Mouse (Mus musculus) CD4-positive, CD25-positive, alpha-beta regulatory T cell (primary cell): ENCODE results near the gene Hspa1a. TPM values are rescaled to one million over a fixed set of nuclear protein-coding genes. Genes with fewer than 3 reads are reported as not detected.

Source experiments
- polyA plus RNA-seq: library from polyadenylated mRNA; unstranded; fragments of 100-300 nt; shearing (Covaris generic); gene quantifications from one replicate; pipeline ENCODE4 v1.2.1, GENCODE M21; 2017

Gene Hspa1a
- 2.8 TPM for polyA plus RNA-seq

DNA sequence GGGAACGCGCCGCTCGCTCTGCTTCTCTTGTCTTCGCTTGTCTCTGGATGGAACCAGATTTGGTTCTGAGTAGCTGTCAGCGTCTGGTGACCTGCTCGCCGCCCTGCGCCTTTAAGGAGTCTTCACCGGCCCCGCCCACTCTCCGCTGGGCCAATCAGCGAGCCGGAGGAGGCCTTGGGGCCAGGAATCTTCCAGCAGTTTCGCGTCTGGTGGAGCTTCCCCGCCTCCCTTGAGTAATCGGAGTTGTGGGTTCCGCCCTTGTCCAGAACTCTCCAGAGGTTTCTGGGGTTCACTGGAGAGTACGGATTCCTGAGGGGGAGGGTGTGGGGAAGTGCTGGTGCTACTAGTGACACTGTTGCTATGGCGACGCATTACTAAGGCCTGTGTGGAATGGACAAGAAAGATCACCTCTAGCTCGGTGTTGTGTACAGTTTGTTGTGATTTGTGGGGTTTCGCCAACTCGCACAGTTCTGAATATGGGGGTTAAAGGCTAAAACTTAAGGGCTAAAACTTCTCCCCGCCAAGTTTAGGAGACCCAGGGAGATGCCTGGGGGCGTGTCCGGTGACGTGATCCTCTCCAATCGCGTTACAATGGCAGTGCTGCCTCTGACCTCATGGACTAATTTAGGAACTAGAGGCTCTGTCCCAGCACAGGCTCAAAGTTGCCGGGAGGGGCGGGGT is at the start of gene Hspa1a, which contains the start of gene Hspa1l:
Gene Hspa1a (minus strand): TSS at position 88 of the 681 bp plus-strand sequence.
Gene Hspa1l (plus strand): TSS at position 635 of the 681 bp plus-strand sequence.

DNA sequence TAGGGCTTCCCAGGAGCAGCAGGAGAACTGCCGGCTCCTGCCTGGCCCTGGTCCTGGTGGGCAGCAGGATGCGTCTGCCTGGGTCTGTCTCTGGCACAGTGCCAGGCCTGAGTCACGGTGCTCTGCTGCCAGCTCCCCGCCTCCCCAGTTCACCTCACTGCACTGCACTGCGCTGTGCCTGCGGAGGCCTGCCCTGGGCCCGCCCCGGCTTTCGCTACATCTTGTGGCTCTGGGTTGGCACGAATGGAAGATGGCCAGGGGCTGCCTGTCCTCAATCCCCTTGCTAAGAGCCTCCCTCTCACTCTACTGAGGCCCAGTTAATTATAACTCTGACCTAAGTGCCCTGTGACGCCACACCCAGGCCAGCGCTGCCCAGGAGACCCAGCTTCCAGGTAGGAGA is 44.4 kb upstream of the Hspa1a start, which contains the start of gene Vwa7:
Gene Vwa7 (plus strand): TSS at position 204 of the 400 bp plus-strand sequence.

DNA sequence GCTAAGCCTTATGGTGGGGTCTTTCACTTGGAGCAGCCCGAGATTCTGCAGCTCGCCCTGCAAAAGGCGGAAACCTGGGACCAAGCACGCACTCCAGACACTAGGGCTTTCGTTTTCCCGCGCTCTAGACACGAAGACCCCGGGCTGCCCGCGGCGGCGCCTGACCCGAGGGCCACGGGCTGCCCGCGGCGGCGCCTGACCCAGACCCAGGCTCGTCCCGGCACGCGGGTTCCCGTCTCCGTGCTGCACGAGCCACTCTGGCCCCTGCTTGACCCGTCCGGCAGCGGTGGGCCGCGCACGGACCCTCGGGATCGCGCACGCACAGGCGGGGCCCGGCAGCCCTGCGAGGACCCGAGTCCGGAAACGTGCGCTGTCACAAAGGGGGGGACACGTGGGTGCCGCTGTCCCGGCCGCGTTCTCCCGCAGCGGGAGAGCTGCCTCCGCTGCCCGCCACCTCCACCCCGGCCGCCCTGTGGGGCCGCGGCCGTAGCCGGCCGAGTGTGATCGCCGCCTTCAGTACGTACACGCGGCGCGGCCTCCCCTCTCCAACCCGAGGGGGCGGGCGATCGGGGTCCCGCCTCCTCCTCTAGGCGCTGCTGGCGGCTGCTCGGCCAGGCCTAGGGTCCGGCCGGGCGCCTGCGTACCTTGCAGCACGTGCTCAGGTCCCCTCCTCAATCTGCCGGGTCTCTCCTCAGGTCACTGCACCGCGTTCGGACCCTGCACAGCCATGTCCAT is 28.9 kb upstream of the Hspa1a start, which contains the start of gene Vars:
Gene Vars (plus strand): TSS at position 271 of the 735 bp plus-strand sequence.

GRCm38 (mm10) chr17:34981690-34982180 is 9.8 kb upstream of the Hspa1a start, which contains the start of gene Lsm2:
Gene Lsm2, plus strand, starts transcription at chr17:34981862.

DNA sequence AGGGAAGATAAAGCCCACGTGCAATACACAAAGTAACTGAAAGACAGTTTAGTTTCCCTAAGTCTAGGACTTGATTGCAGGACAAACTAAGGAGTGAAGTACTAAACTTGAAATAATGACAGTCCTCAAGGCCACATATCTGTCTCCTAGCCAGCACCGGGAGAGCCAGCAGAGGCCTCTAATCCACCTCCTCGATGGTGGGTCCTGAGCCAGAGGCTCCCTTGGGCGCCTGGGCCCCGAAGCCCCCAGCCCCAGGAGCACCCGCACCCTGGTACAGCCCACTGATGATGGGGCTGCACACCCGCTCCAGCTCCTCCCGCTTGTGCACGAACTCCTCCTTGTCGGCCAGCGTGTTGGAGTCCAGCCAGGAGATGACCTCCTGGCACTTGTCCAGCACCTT is 2.1 kb downstream of the Hspa1a start, which contains the start of gene Gm20481:
Gene Gm20481 (plus strand): TSS at position 91 of the 400 bp plus-strand sequence.

GRCm38 (mm10) chr17:34959130-34959778 is 12.7 kb downstream of the Hspa1a start, which contains the start of gene Hspa1b:
Gene Hspa1b, minus strand, starts transcription at chr17:34959238.

GRCm38 (mm10) chr17:34931061-34931734 is 40.8 kb downstream of the Hspa1a start, which contains the start of gene Neu1:
Gene Neu1, plus strand, starts transcription at chr17:34931253.

Other genes with a start within 250 kb of the Hspa1a start
- not detected for gene C4b, start 228.3 kb downstream of the Hspa1a start, polyA plus RNA-seq
- not detected for gene Cyp21a1, start 167.6 kb downstream of the Hspa1a start, polyA plus RNA-seq
- 31.8 TPM for gene Stk19, start 135.2 kb downstream of the Hspa1a start, polyA plus RNA-seq
- 78.8 TPM for gene Dxo, start 135.1 kb downstream of the Hspa1a start, polyA plus RNA-seq
- gene Skiv2l, start 121.9 kb downstream of the Hspa1a start, polyA plus RNA-seq: 126 TPM
- 47.9 TPM for gene Nelfe, start 121.8 kb downstream of the Hspa1a start, polyA plus RNA-seq
- 0.91 TPM for gene Cfb, start 109.6 kb downstream of the Hspa1a start, polyA plus RNA-seq
- 0.36 TPM for gene Zbtb12, start 92.7 kb downstream of the Hspa1a start, polyA plus RNA-seq
- gene Gm20547, start 90.1 kb downstream of the Hspa1a start, polyA plus RNA-seq: 0.07 TPM
- 2.6 TPM for gene C2, start 73.9 kb downstream of the Hspa1a start, polyA plus RNA-seq
- gene Ehmt2, start 73.7 kb downstream of the Hspa1a start, polyA plus RNA-seq: 69.4 TPM
- gene Slc44a4, start 57.7 kb downstream of the Hspa1a start, polyA plus RNA-seq: not detected
- gene Neu1, start 40.9 kb downstream of the Hspa1a start, polyA plus RNA-seq: 75.2 TPM
- 15.6 TPM for gene Hspa1b, start 12.9 kb downstream of the Hspa1a start, polyA plus RNA-seq
- not detected for gene Gm20481, start 2.2 kb downstream of the Hspa1a start, polyA plus RNA-seq
- gene Hspa1l, start 547 bp upstream of the Hspa1a start, polyA plus RNA-seq: not detected
- 81.8 TPM for gene Lsm2, start 9.7 kb upstream of the Hspa1a start, polyA plus RNA-seq
- 174 TPM for gene Vars, start 28.8 kb upstream of the Hspa1a start, polyA plus RNA-seq
- gene Vwa7, start 44.4 kb upstream of the Hspa1a start, polyA plus RNA-seq: 0.18 TPM
- 0.81 TPM for gene Sapcd1, start 55.9 kb upstream of the Hspa1a start, polyA plus RNA-seq
- 1.2 TPM for gene Msh5, start 74.6 kb upstream of the Hspa1a start, polyA plus RNA-seq
- gene Clic1, start 77.8 kb upstream of the Hspa1a start, polyA plus RNA-seq: 479 TPM
- gene Ddah2, start 86.9 kb upstream of the Hspa1a start, polyA plus RNA-seq: 1.2 TPM
- not detected for gene Ly6g6c, start 93.2 kb upstream of the Hspa1a start, polyA plus RNA-seq
- gene Mpig6b, start 94.0 kb upstream of the Hspa1a start, polyA plus RNA-seq: not detected
- gene Ly6g6e, start 104.7 kb upstream of the Hspa1a start, polyA plus RNA-seq: not detected
- gene Ly6g6d, start 105.9 kb upstream of the Hspa1a start, polyA plus RNA-seq: not detected
- gene Ly6g6f, start 113.5 kb upstream of the Hspa1a start, polyA plus RNA-seq: not detected
- gene Abhd16a, start 117.1 kb upstream of the Hspa1a start, polyA plus RNA-seq: 66.3 TPM
- gene Ly6g5c, start 136.1 kb upstream of the Hspa1a start, polyA plus RNA-seq: not detected
- gene Ly6g5b, start 143.3 kb upstream of the Hspa1a start, polyA plus RNA-seq: 1.1 TPM
- 52.4 TPM for gene Gpank1, start 149.3 kb upstream of the Hspa1a start, polyA plus RNA-seq
- 244 TPM for gene Csnk2b, start 149.9 kb upstream of the Hspa1a start, polyA plus RNA-seq
- 3.3 TPM for gene D17H6S53E, start 154.2 kb upstream of the Hspa1a start, polyA plus RNA-seq
- not detected for gene Apom, start 159.9 kb upstream of the Hspa1a start, polyA plus RNA-seq
- 57.1 TPM for gene Bag6, start 163.0 kb upstream of the Hspa1a start, polyA plus RNA-seq
- 26.9 TPM for gene Prrc2a, start 192.7 kb upstream of the Hspa1a start, polyA plus RNA-seq
- 2.2 TPM for gene Aif1, start 203.9 kb upstream of the Hspa1a start, polyA plus RNA-seq
- 8.7 TPM for gene Lst1, start 216.3 kb upstream of the Hspa1a start, polyA plus RNA-seq
- gene Ltb, start 222.3 kb upstream of the Hspa1a start, polyA plus RNA-seq: 2,032 TPM
- gene Tnf, start 229.9 kb upstream of the Hspa1a start, polyA plus RNA-seq: 40.7 TPM
- gene Lta, start 233.2 kb upstream of the Hspa1a start, polyA plus RNA-seq: 158 TPM
- 1.4 TPM for gene Gm16181, start 248.7 kb upstream of the Hspa1a start, polyA plus RNA-seq